Comparison of ENCODE assay signal across 8 mouse cellular contexts in the genomic region with DNA sequence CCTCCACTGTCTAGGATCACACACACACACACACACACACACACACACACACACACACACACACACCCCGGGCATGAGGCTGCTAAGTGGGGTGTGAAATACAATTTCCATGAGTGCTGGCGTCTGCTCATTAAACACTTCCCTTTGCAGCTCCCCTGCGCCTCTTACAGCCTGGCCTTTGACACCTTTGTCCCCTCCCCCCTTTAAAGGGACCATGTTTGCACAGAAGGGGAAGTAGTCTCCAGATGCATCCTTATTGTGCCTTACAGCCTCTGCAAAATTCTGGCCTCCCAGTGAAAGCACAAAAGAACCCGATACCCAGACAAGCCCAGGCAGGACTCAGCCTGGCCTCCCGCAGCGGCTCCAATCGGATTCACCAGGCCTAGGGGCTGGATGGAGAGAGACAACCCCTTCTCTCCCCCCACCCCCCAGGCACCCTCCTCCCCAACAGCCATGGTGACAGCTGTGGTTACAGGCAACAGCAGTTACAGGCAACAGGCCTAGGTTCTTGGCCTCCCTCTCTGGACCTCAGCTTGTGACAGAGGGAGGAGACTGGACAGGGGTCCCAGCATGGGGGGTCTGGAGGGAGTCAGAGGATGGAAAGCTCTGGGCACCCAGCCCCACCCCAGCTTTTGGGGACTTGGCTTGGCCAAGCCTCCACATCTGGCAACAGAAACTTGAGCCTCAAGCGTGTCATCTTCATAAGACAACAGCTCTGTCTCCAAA. TPM values are rescaled to one million over a fixed set of nuclear protein-coding genes. Genes with fewer than 3 reads are reported as not detected.
DNase-seq lines count a peak whose midpoint lies in the region; ATAC-seq and TF ChIP-seq lines count a peak whose summit lies in the region.

No protein-coding gene starts in this region.

- H3K9me3 ChIP-seq in embryonic facial prominence, embryonic 15.5 days (replicated peaks): no peaks in the 10 kb centered on the region
- no peaks in the 10 kb centered on the region for H3K9me3 ChIP-seq in intestine, postnatal 0 days (ENCODE audit: control insufficient read depth)
- no peaks in the 10 kb centered on the region for H3K9me3 ChIP-seq in midbrain, embryonic 13.5 days

- no peaks in the 10 kb centered on the region for H3K36me3 ChIP-seq in embryonic facial prominence, embryonic 15.5 days
- H3K36me3 ChIP-seq in intestine, postnatal 0 days (ENCODE audit: control insufficient read depth, insufficient read depth): no peaks in the 10 kb centered on the region
- H3K36me3 ChIP-seq in midbrain, embryonic 13.5 days: no peaks in the 10 kb centered on the region

- TF ChIP-seq CTCF in intestine, postnatal 0 days (IDR thresholded peaks at IDR 0.05; ENCODE audit: low read depth): no peak

- DNase-seq in kidney, adult 9 months: peak; percentile 42
- DNase-seq in kidney, adult 8-10 months: no peak
- DNase-seq in thymus, postnatal 4 days: no peak
- no peak for DNase-seq in left cerebral cortex, postnatal 10 days (ENCODE audit: extremely low spot score in 1 of 2, low spot score in 2 of 2)
- no peak for DNase-seq in urinary bladder, adult 2 months (ENCODE audit: low spot score)

- intact Hi-C loops in left cerebral cortex, postnatal 10 days (cut with DNase I): no loop called here

- peak overlapping the region; percentile 24; the same call in 1 of the 2 replicates for H3K4me2 ChIP-seq in embryonic facial prominence, embryonic 15.5 days (replicated peaks)
- H3K4me2 ChIP-seq in intestine, postnatal 0 days (replicated peaks; ENCODE audit: low read depth): 0 out of 2 replicates have a peak overlapping the region, but pooled peaks have one; percentile 6
- H3K4me2 ChIP-seq in midbrain, embryonic 13.5 days (replicated peaks): no peak overlapping the region

- peaks cover 68% of the 10 kb centered on the region for H3K4me1 ChIP-seq in embryonic facial prominence, embryonic 15.5 days
- peaks cover 6% of the 10 kb centered on the region; the same call in 1 of the 2 replicates for H3K4me1 ChIP-seq in intestine, postnatal 0 days (replicated peaks; ENCODE audit: control insufficient read depth, insufficient read depth, low read length)
- H3K4me1 ChIP-seq in midbrain, embryonic 13.5 days (replicated peaks): peaks cover 65% of the 10 kb centered on the region

- WGBS in embryonic facial prominence, embryonic 15.5 days: 3% methylated on average over 8 of the region's 8 CpGs
- 14% methylated on average over 8 of the region's 8 CpGs for WGBS in intestine, postnatal 0 days
- WGBS in midbrain, embryonic 13.5 days: 8% methylated on average over 8 of the region's 8 CpGs

- H3K27ac ChIP-seq in embryonic facial prominence, embryonic 15.5 days (replicated peaks): peak overlapping the region; percentile 89
- no peak overlapping the region; the same call in 1 of the 2 replicates for H3K27ac ChIP-seq in intestine, postnatal 0 days (ENCODE audit: low read depth, low read length)
- H3K27ac ChIP-seq in midbrain, embryonic 13.5 days: peak overlapping the region; percentile 81

- peak; percentile 77 for ATAC-seq in embryonic facial prominence, embryonic 15.5 days (ENCODE audit: insufficient number of reproducible peaks, low FRiP score, low TSS enrichment, low read depth)
- ATAC-seq in intestine, postnatal 0 days: 0 out of 2 replicates have a peak, but pooled peaks have one; percentile 11
- peak; percentile 55 for ATAC-seq in midbrain, embryonic 13.5 days

- no peak overlapping the region for H3K9ac ChIP-seq in embryonic facial prominence, embryonic 15.5 days
- H3K9ac ChIP-seq in intestine, postnatal 0 days (ENCODE audit: low read depth, low read length): no peak overlapping the region
- H3K9ac ChIP-seq in midbrain, embryonic 13.5 days (replicated peaks): peak overlapping the region; percentile 39

- H3K27me3 ChIP-seq in embryonic facial prominence, embryonic 15.5 days: peaks cover 6% of the 10 kb centered on the region; the same call in 1 of the 2 replicates
- no peaks in the 10 kb centered on the region; the same call in 1 of the 2 replicates for H3K27me3 ChIP-seq in intestine, postnatal 0 days (replicated peaks; ENCODE audit: control insufficient read depth, insufficient read depth, low read length)
- H3K27me3 ChIP-seq in midbrain, embryonic 13.5 days: peaks cover 16% of the 10 kb centered on the region

- no peak overlapping the region for H3K4me3 ChIP-seq in embryonic facial prominence, embryonic 15.5 days (replicated peaks)
- no peak overlapping the region for H3K4me3 ChIP-seq in intestine, postnatal 0 days (ENCODE audit: low read depth, low read length)
- H3K4me3 ChIP-seq in midbrain, embryonic 13.5 days (replicated peaks): no peak overlapping the region

RNA-seq across cellular contexts. Expression of gene Enho, which starts 11.8 kb away (rescaled TPM):
- polyA plus RNA-seq in embryonic facial prominence, embryonic 15.5 days (2015; fragmentation: Nextera tagmentation; extraction: Ambion mirVana): 23.8 and 27.3 TPM in 2 replicates
- 8.5 and 8.6 TPM in 2 replicates for polyA plus RNA-seq in intestine, postnatal 0 days (2015; fragmentation: Nextera tagmentation; extraction: Ambion mirVana)
- 81.6 and 92.1 TPM in 2 replicates for polyA plus RNA-seq in midbrain, embryonic 13.5 days (2015; fragmentation: Nextera tagmentation; extraction: Ambion mirVana)
- total RNA-seq in left cerebral cortex, postnatal 10 days (2021): 10 to 100 TPM; 61.8 to 62.2 TPM
- polyA plus RNA-seq in urinary bladder, adult 2 months (2012; rRNA removed): 165 and 187 TPM in 2 replicates

RNA-seq across cellular contexts. Expression of gene Dnaic1, which starts 58.8 kb away (rescaled TPM):
- polyA plus RNA-seq in embryonic facial prominence, embryonic 15.5 days (2015; fragmentation: Nextera tagmentation; extraction: Ambion mirVana): 3.3 and 4.6 TPM in 2 replicates
- polyA plus RNA-seq in intestine, postnatal 0 days (2015; fragmentation: Nextera tagmentation; extraction: Ambion mirVana): 2.3 and 3.4 TPM in 2 replicates
- 2.4 and 2.7 TPM in 2 replicates for polyA plus RNA-seq in midbrain, embryonic 13.5 days (2015; fragmentation: Nextera tagmentation; extraction: Ambion mirVana)
- 1 to 10 TPM; 4.2 to 5.4 TPM for total RNA-seq in left cerebral cortex, postnatal 10 days (2021)
- 85.3 and 93.8 TPM in 2 replicates for polyA plus RNA-seq in urinary bladder, adult 2 months (2012; rRNA removed)

RNA-seq across cellular contexts. Expression of gene Fam219a, which starts 59.0 kb away (rescaled TPM):
- 3.2 and 3.6 TPM in 2 replicates for polyA plus RNA-seq in embryonic facial prominence, embryonic 15.5 days (2015; fragmentation: Nextera tagmentation; extraction: Ambion mirVana)
- polyA plus RNA-seq in intestine, postnatal 0 days (2015; fragmentation: Nextera tagmentation; extraction: Ambion mirVana): 3.2 and 4.9 TPM in 2 replicates
- 13.1 and 18.8 TPM in 2 replicates for polyA plus RNA-seq in midbrain, embryonic 13.5 days (2015; fragmentation: Nextera tagmentation; extraction: Ambion mirVana)
- total RNA-seq in left cerebral cortex, postnatal 10 days (2021): 100 to 1,000 TPM; 199 to 201 TPM
- polyA plus RNA-seq in urinary bladder, adult 2 months (2012; rRNA removed): 20.9 and 21.3 TPM in 2 replicates

Comparison
In these comparisons a context has a peak if more than half of its experiments do, and no peak if none do; other contexts are left out.
1. ATAC-seq: peak in every context shown above with its lines; median percentile 77 in embryonic facial prominence, embryonic 15.5 days; 55 in midbrain, embryonic 13.5 days; 11 in intestine, postnatal 0 days.
2. RNA of gene Dnaic1, which starts 58.8 kb away (polyA plus RNA-seq): 85.3 to 93.8 TPM in urinary bladder, adult 2 months; 3.3 to 4.6 TPM in embryonic facial prominence, embryonic 15.5 days, 2.4 to 2.7 TPM in midbrain, embryonic 13.5 days and 2.3 to 3.4 TPM in intestine, postnatal 0 days; every median in the first group is over 10 times any median in the second.